Mouse (Mus musculus) lung, embryonic 16.5 days (tissue): ENCODE measurements around the gene Rpl10a. TPM values are rescaled to one million over a fixed set of nuclear protein-coding genes. Genes with fewer than 3 reads are reported as not detected.

Source experiments
- ATAC-seq: fragments of 200-750 bp; cut with Nextera tagmentation; 2 replicates; pipeline ENCODE4 v1.8.0; 2017; ENCODE audit warnings: low read depth, mild to moderate bottlenecking, moderate library complexity
- H3K27ac ChIP-seq: fragments of 300-500 bp; sonication (generic); 2 replicates; pipeline ENCODE4 v1.5.1; 2014; ENCODE audit warnings: mild to moderate bottlenecking, control low read depth, low read length
- H3K27me3 ChIP-seq: fragments of 300-500 bp; sonication (generic); 2 replicates; pipeline ENCODE4 v1.6.1; 2014; ENCODE audit warnings: low read depth, low read length, mixed read lengths; ENCODE audit not compliant: control insufficient read depth, insufficient read depth
- H3K36me3 ChIP-seq: fragments of 300-500 bp; sonication (generic); 2 replicates; pipeline ENCODE4 v1.6.1; 2014; ENCODE audit warnings: low read length; ENCODE audit not compliant: control insufficient read depth, insufficient read depth
- H3K4me1 ChIP-seq: fragments of 300-500 bp; sonication (generic); replicated peaks from 2 replicates; pipeline ENCODE4 v1.6.1; 2014; ENCODE audit warnings: low read length, mixed read lengths; ENCODE audit not compliant: control insufficient read depth, insufficient read depth
- H3K4me2 ChIP-seq: fragments of 300-500 bp; sonication (generic); 2 replicates; pipeline ENCODE4 v1.6.1; 2014; ENCODE audit warnings: low read depth, low read length, control low read depth
- H3K4me3 ChIP-seq: fragments of 300-500 bp; sonication (generic); 2 replicates; pipeline ENCODE4 v1.5.1; 2014; ENCODE audit warnings: mild to moderate bottlenecking, low read length, control low read depth
- H3K9ac ChIP-seq: fragments of 300-500 bp; sonication (generic); 2 replicates; pipeline ENCODE4 v1.6.1; 2014; ENCODE audit warnings: low read length, control low read depth
- H3K9me3 ChIP-seq: fragments of 300-500 bp; sonication (generic); 2 replicates; pipeline ENCODE4 v1.6.1; 2016; ENCODE audit warnings: low read length; ENCODE audit not compliant: control insufficient read depth
- WGBS: fragments of 180-500 bp; shearing (Covaris S2); extraction: QIAGEN DNeasy Blood & Tissue Kit; methylation state at CpG from one replicate; pipeline ENCODE4 v1.1.7; 2014; 5-methylcytosine and 5-hydroxymethylcytosine counted together
- polyA plus RNA-seq: library from polyadenylated mRNA; unstranded; fragments of >200 nt; fragmentation: Nextera tagmentation; extraction: Ambion mirVana; gene quantifications from 2 replicates; pipeline ENCODE4 v1.2.1, GENCODE M21; 2015

Rpl10a gene
- polyA plus RNA-seq, 1 experiment from 2014 or later = 635 TPM

GRCm38 (mm10) chr17:28287578-28287977 is 40.7 kb upstream of the Rpl10a start:
- 30% methylated on average over 8 of the region's 8 CpGs for WGBS
- H3K4me1 ChIP-seq = peaks cover 14% of the 10 kb centered on the region

GRCm38 (mm10) chr17:28287980-28288379 is 40.3 kb upstream of the Rpl10a start:
- ATAC-seq = peak; percentile 35; the same call in 1 of the 2 replicates
- Histone ChIP-seq H3K9me3 (no peaks in the 10 kb centered on the region), H3K36me3 (0 out of 2 replicates have a peak, but pooled peaks cover 4% of the 10 kb centered on the region), H3K4me3 (no peak overlapping the region), H3K27me3 (no peaks in the 10 kb centered on the region), H3K27ac (no peak overlapping the region), H3K4me2 (no peak overlapping the region), H3K9ac (no peak overlapping the region), H3K4me1 (peaks cover 14% of the 10 kb centered on the region)
- 42% methylated on average over 5 of the region's 5 CpGs for WGBS

More at GRCm38 (mm10) chr17:28287578-28287977, 40.7 kb upstream of the Rpl10a start:
- Histone ChIP-seq H3K27ac (no peak overlapping the region), H3K9ac (no peak overlapping the region), H3K9me3 (no peaks in the 10 kb centered on the region), H3K27me3 (no peaks in the 10 kb centered on the region), H3K4me2 (no peak overlapping the region), H3K36me3 (0 out of 2 replicates have a peak, but pooled peaks cover 4% of the 10 kb centered on the region), H3K4me3 (no peak overlapping the region)
- peak; percentile 23; the same call in 1 of the 2 replicates for ATAC-seq

GRCm38 (mm10) chr17:28290262-28290661 is 38.0 kb upstream of the Rpl10a start:
- 55% methylated on average over 3 of the region's 3 CpGs for WGBS
- Histone ChIP-seq H3K27ac (peak overlapping the region; percentile 4; the same call in 1 of the 2 replicates), H3K4me2 (no peak overlapping the region), H3K36me3 (0 out of 2 replicates have a peak, but pooled peaks cover 4% of the 10 kb centered on the region), H3K9me3 (no peaks in the 10 kb centered on the region), H3K9ac (0 out of 2 replicates have a peak overlapping the region, but pooled peaks have one; percentile 17), H3K4me3 (no peak overlapping the region), H3K4me1 (peaks cover 16% of the 10 kb centered on the region), H3K27me3 (no peaks in the 10 kb centered on the region)
- ATAC-seq = peak; percentile 51; the same call in 1 of the 2 replicates

- Histone ChIP-seq H3K27ac (peak overlapping the region; percentile 4; the same call in 1 of the 2 replicates), H3K4me2 (no peak overlapping the region), H3K9ac (0 out of 2 replicates have a peak overlapping the region, but pooled peaks have one; percentile 17), H3K9me3 (no peaks in the 10 kb centered on the region), H3K4me1 (peaks cover 16% of the 10 kb centered on the region), H3K4me3 (no peak overlapping the region), H3K27me3 (no peaks in the 10 kb centered on the region), H3K36me3 (0 out of 2 replicates have a peak, but pooled peaks cover 4% of the 10 kb centered on the region)
- peak; percentile 59 for ATAC-seq
- WGBS = 53% methylated on average over 11 of the region's 11 CpGs
Observed at GRCm38 (mm10) chr17:28290671-28291070, 37.6 kb upstream of the Rpl10a start.

- WGBS = 73% methylated on average over 7 of the region's 7 CpGs
- peaks cover 16% of the 10 kb centered on the region for H3K4me1 ChIP-seq
- no peak overlapping the region for H3K9ac ChIP-seq
- H3K4me2 ChIP-seq = no peak overlapping the region
- H3K36me3 ChIP-seq = 0 out of 2 replicates have a peak, but pooled peaks cover 4% of the 10 kb centered on the region
- no peak overlapping the region for H3K27ac ChIP-seq
- no peak for ATAC-seq
- no peak overlapping the region for H3K4me3 ChIP-seq
- H3K27me3 ChIP-seq = no peaks in the 10 kb centered on the region
- no peaks in the 10 kb centered on the region for H3K9me3 ChIP-seq
Observed at GRCm38 (mm10) chr17:28291346-28291745, 36.9 kb upstream of the Rpl10a start.

GRCm38 (mm10) chr17:28293716-28294115 is 34.6 kb upstream of the Rpl10a start:
- no peak for ATAC-seq
- H3K4me1 ChIP-seq = peaks cover 12% of the 10 kb centered on the region
- H3K27ac ChIP-seq = no peak overlapping the region
- WGBS = 54% methylated on average over 4 of the region's 4 CpGs
- no peak overlapping the region for H3K9ac ChIP-seq
- peaks cover 8% of the 10 kb centered on the region for H3K36me3 ChIP-seq
- no peaks in the 10 kb centered on the region for H3K9me3 ChIP-seq
- H3K27me3 ChIP-seq = no peaks in the 10 kb centered on the region
- H3K4me2 ChIP-seq = no peak overlapping the region
- no peak overlapping the region for H3K4me3 ChIP-seq

- WGBS = 55% methylated on average over 17 of the region's 17 CpGs
- Histone ChIP-seq H3K4me3 (no peak overlapping the region), H3K9me3 (no peaks in the 10 kb centered on the region), H3K4me2 (no peak overlapping the region), H3K9ac (no peak overlapping the region), H3K36me3 (peaks cover 12% of the 10 kb centered on the region), H3K4me1 (peaks cover 17% of the 10 kb centered on the region), H3K27me3 (no peaks in the 10 kb centered on the region), H3K27ac (no peak overlapping the region)
- ATAC-seq = 0 out of 2 replicates have a peak, but pooled peaks have one; percentile 15
Observed at GRCm38 (mm10) chr17:28294449-28295333, 33.6 kb upstream of the Rpl10a start.

GRCm38 (mm10) chr17:28298888-28299287 is 29.4 kb upstream of the Rpl10a start:
- Histone ChIP-seq H3K9me3 (no peaks in the 10 kb centered on the region), H3K27ac (no peak overlapping the region), H3K9ac (no peak overlapping the region), H3K4me2 (no peak overlapping the region), H3K27me3 (no peaks in the 10 kb centered on the region), H3K4me3 (no peak overlapping the region), H3K4me1 (peaks cover 14% of the 10 kb centered on the region), H3K36me3 (peaks cover 8% of the 10 kb centered on the region)
- no peak for ATAC-seq
- 91% methylated on average over 17 of the region's 17 CpGs for WGBS

GRCm38 (mm10) chr17:28299669-28300320 is 28.5 kb upstream of the Rpl10a start:
- peaks cover 8% of the 10 kb centered on the region for H3K36me3 ChIP-seq
- H3K9ac ChIP-seq = 0 out of 2 replicates have a peak overlapping the region, but pooled peaks have one; percentile 18
- peak overlapping the region; percentile 67; the same call in 1 of the 2 replicates for H3K27ac ChIP-seq
- no peaks in the 10 kb centered on the region for H3K27me3 ChIP-seq
- H3K4me2 ChIP-seq = no peak overlapping the region
- H3K9me3 ChIP-seq = no peaks in the 10 kb centered on the region
- no peak overlapping the region for H3K4me3 ChIP-seq
- WGBS = 40% methylated on average over 10 of the region's 11 CpGs
- H3K4me1 ChIP-seq = peaks cover 12% of the 10 kb centered on the region
- peak; percentile 58 for ATAC-seq
